Mouse (Mus musculus) forebrain, embryonic 16.5 days (tissue): ENCODE results near the gene Exog. TPM values are rescaled to one million over a fixed set of nuclear protein-coding genes. Genes with fewer than 3 reads are reported as not detected.
A peak's percentile ranks its signal among the peaks of the same experiment; 100 is the strongest.

ENCODE experiments used
- ATAC-seq: fragments of 200-750 bp; cut with Nextera tagmentation; 2 replicates; pipeline ENCODE4 v1.8.0; 2017; ENCODE audit warnings: mild to moderate bottlenecking, moderate library complexity
- H3K27ac ChIP-seq: fragments of 300-500 bp; sonication (generic); 2 replicates; pipeline ENCODE4 v1.5.1; 2014; ENCODE audit warnings: low read length, control low read depth
- H3K27me3 ChIP-seq: fragments of 300-500 bp; sonication (generic); replicated peaks from 2 replicates; pipeline ENCODE4 v1.6.1; 2014; ENCODE audit warnings: low read length; ENCODE audit not compliant: control insufficient read depth, insufficient read depth
- H3K36me3 ChIP-seq: fragments of 300-500 bp; sonication (generic); 2 replicates; pipeline ENCODE4 v1.6.1; 2014; ENCODE audit not compliant: control insufficient read depth, insufficient read depth
- H3K4me1 ChIP-seq: fragments of 300-500 bp; sonication (generic); replicated peaks from 2 replicates; pipeline ENCODE4 v1.6.1; 2014; ENCODE audit warnings: low read length; ENCODE audit not compliant: control insufficient read depth, insufficient read depth
- H3K4me2 ChIP-seq: fragments of 300-500 bp; sonication (generic); 2 replicates; pipeline ENCODE4 v1.6.1; 2014; ENCODE audit warnings: mild to moderate bottlenecking, low read length, control low read depth
- H3K4me3 ChIP-seq: fragments of 300-500 bp; sonication (generic); replicated peaks from 2 replicates; pipeline ENCODE4 v1.5.1; 2014; ENCODE audit warnings: mild to moderate bottlenecking, low read length, control low read depth
- H3K9ac ChIP-seq: fragments of 300-500 bp; sonication (generic); replicated peaks from 2 replicates; pipeline ENCODE4 v1.6.1; 2014; ENCODE audit warnings: low read depth, low read length, control low read depth
- H3K9me3 ChIP-seq: fragments of 300-500 bp; sonication (generic); 2 replicates; pipeline ENCODE4 v1.6.1; 2016; ENCODE audit warnings: low read length; ENCODE audit not compliant: control insufficient read depth
- WGBS: fragments of 180-500 bp; shearing (Covaris S2); extraction: QIAGEN DNeasy Blood & Tissue Kit; methylation state at CpG from one replicate; pipeline ENCODE4 v1.1.7; 2014; 5-methylcytosine and 5-hydroxymethylcytosine counted together
- polyA plus RNA-seq: library from polyadenylated mRNA; unstranded; fragments of >200 nt; fragmentation: Nextera tagmentation; extraction: Ambion mirVana; gene quantifications from 2 replicates; pipeline ENCODE4 v1.2.1, GENCODE M21; 2015

Gene Exog
- polyA plus RNA-seq, 1 experiment from 2014 or later = 60.7 TPM

GRCm38 (mm10) chr9:119409864-119410263 is 34.9 kb upstream of the Exog start:
- WGBS = 93% methylated on average over 5 of the region's 5 CpGs
- H3K27ac ChIP-seq = no peak overlapping the region
- no peaks in the 10 kb centered on the region for H3K9me3 ChIP-seq
- no peak overlapping the region for H3K9ac ChIP-seq
- no peak overlapping the region for H3K4me3 ChIP-seq
- no peak for ATAC-seq
- no peak overlapping the region for H3K4me2 ChIP-seq
- H3K36me3 ChIP-seq = no peaks in the 10 kb centered on the region; the same call in 1 of the 2 replicates
- H3K27me3 ChIP-seq = no peaks in the 10 kb centered on the region
- peaks cover 16% of the 10 kb centered on the region for H3K4me1 ChIP-seq

- ATAC-seq = no peak
- no peak overlapping the region for H3K4me3 ChIP-seq
- no peak overlapping the region for H3K9ac ChIP-seq
- H3K9me3 ChIP-seq = no peaks in the 10 kb centered on the region
- H3K36me3 ChIP-seq = no peaks in the 10 kb centered on the region
- H3K4me2 ChIP-seq = no peak overlapping the region
- H3K27me3 ChIP-seq = no peaks in the 10 kb centered on the region
- H3K27ac ChIP-seq = no peak overlapping the region
- WGBS = 87% methylated on average over 18 of the region's 18 CpGs
- no peaks in the 10 kb centered on the region; the same call in 1 of the 2 replicates for H3K4me1 ChIP-seq
Measured at GRCm38 (mm10) chr9:119418025-119418424, 26.7 kb upstream of the Exog start.

- no peaks in the 10 kb centered on the region for H3K9me3 ChIP-seq
- no peak overlapping the region for H3K4me2 ChIP-seq
- H3K9ac ChIP-seq = no peak overlapping the region
- peaks cover 5% of the 10 kb centered on the region for H3K4me1 ChIP-seq
- H3K27me3 ChIP-seq = no peaks in the 10 kb centered on the region
- ATAC-seq = no peak
- no peak overlapping the region for H3K4me3 ChIP-seq
- WGBS = 74% methylated on average over 12 of the region's 12 CpGs
- no peaks in the 10 kb centered on the region for H3K36me3 ChIP-seq
- H3K27ac ChIP-seq = no peak overlapping the region
Measured at GRCm38 (mm10) chr9:119419852-119420438, 24.8 kb upstream of the Exog start.

GRCm38 (mm10) chr9:119425217-119425975 is 19.3 kb upstream of the Exog start:
- WGBS = 57% methylated on average over 7 of the region's 7 CpGs
- ATAC-seq = peak; percentile 34; the same call in 1 of the 2 replicates

GRCm38 (mm10) chr9:119425976-119426415 is 18.7 kb upstream of the Exog start:
- Histone ChIP-seq H3K4me1 (peaks cover 22% of the 10 kb centered on the region), H3K4me3 (no peak overlapping the region), H3K27me3 (no peaks in the 10 kb centered on the region), H3K4me2 (no peak overlapping the region), H3K9ac (no peak overlapping the region), H3K27ac (no peak overlapping the region), H3K36me3 (peaks cover 12% of the 10 kb centered on the region; the same call in 1 of the 2 replicates), H3K9me3 (no peaks in the 10 kb centered on the region)
- 89% methylated on average over 13 of the region's 13 CpGs for WGBS
- ATAC-seq = no peak

More at GRCm38 (mm10) chr9:119425217-119425975, 19.3 kb upstream of the Exog start:
- Histone ChIP-seq H3K27me3 (no peaks in the 10 kb centered on the region), H3K36me3 (peaks cover 12% of the 10 kb centered on the region; the same call in 1 of the 2 replicates), H3K4me2 (no peak overlapping the region), H3K4me3 (no peak overlapping the region), H3K4me1 (peaks cover 22% of the 10 kb centered on the region), H3K9ac (no peak overlapping the region), H3K9me3 (no peaks in the 10 kb centered on the region), H3K27ac (no peak overlapping the region)

DNA sequence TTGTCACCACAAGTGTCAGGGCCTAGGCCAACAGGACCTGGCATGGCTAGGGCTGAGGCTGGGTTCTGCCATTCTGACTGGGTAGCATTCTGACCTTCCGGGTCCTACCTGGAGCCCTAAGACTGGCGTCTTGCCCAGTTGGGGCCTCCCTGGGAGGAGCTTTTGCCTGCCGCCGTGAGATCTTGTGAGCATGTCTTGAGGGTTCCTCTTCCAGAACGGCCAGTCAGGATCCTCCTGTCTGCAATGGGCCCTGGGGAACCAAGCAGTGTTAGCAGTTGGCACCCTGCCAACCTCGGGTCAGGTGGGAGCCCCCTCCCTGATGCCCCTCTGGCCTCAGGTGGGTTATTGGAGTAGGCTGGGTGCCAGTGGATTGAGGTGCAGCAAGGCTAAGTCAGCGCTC is 18.3 kb upstream of the Exog start:
- Histone ChIP-seq H3K36me3 (peaks cover 12% of the 10 kb centered on the region; the same call in 1 of the 2 replicates), H3K4me2 (no peak overlapping the region), H3K4me3 (no peak overlapping the region), H3K4me1 (peaks cover 22% of the 10 kb centered on the region), H3K9ac (no peak overlapping the region), H3K27me3 (no peaks in the 10 kb centered on the region), H3K9me3 (no peaks in the 10 kb centered on the region), H3K27ac (no peak overlapping the region)
- ATAC-seq = no peak
- WGBS = 70% methylated on average over 7 of the region's 7 CpGs

GRCm38 (mm10) chr9:119430311-119430710 is 14.4 kb upstream of the Exog start:
- Histone ChIP-seq H3K36me3 (peaks cover 28% of the 10 kb centered on the region), H3K4me1 (peaks cover 13% of the 10 kb centered on the region)

GRCm38 (mm10) chr9:119435855-119436254 is 8.9 kb upstream of the Exog start:
- Histone ChIP-seq H3K4me1 (no peaks in the 10 kb centered on the region), H3K4me2 (no peak overlapping the region), H3K4me3 (no peak overlapping the region), H3K27me3 (no peaks in the 10 kb centered on the region), H3K9ac (no peak overlapping the region), H3K36me3 (peaks cover 20% of the 10 kb centered on the region), H3K9me3 (no peaks in the 10 kb centered on the region), H3K27ac (no peak overlapping the region)
- WGBS = 84% methylated on average over 2 of the region's 2 CpGs
- ATAC-seq = no peak

More at GRCm38 (mm10) chr9:119430311-119430710, 14.4 kb upstream of the Exog start:
- WGBS = 57% methylated on average over 7 of the region's 7 CpGs
- Histone ChIP-seq H3K9ac (no peak overlapping the region), H3K4me2 (no peak overlapping the region), H3K27me3 (no peaks in the 10 kb centered on the region), H3K4me3 (no peak overlapping the region), H3K27ac (no peak overlapping the region), H3K9me3 (no peaks in the 10 kb centered on the region)
- peak; percentile 68 for ATAC-seq

GRCm38 (mm10) chr9:119438065-119438464 is 6.7 kb upstream of the Exog start:
- peaks cover 17% of the 10 kb centered on the region for H3K36me3 ChIP-seq
- 89% methylated on average over 12 of the region's 12 CpGs for WGBS
- ATAC-seq = no peak

More at GRCm38 (mm10) chr9:119438065-119438464, 6.7 kb upstream of the Exog start:
- H3K27me3 ChIP-seq = no peaks in the 10 kb centered on the region
- H3K4me1 ChIP-seq = no peaks in the 10 kb centered on the region
- no peak overlapping the region for H3K9ac ChIP-seq
- no peak overlapping the region for H3K27ac ChIP-seq
- H3K4me2 ChIP-seq = no peak overlapping the region
- no peak overlapping the region for H3K4me3 ChIP-seq
- no peaks in the 10 kb centered on the region for H3K9me3 ChIP-seq
